Mouse (Mus musculus): Measurements from ENCODE around the gene Rab3ip.

- TF ChIP-seq TCF12 (IDR thresholded peaks at IDR 0.05; ENCODE audit: insufficient read depth, poor library complexity, severe bottlenecking) = no peak
- TF ChIP-seq MAX (IDR thresholded peaks at IDR 0.05; ENCODE audit: low read depth) = no peak
- TF ChIP-seq USF1 (IDR thresholded peaks at IDR 0.05; ENCODE audit: low read depth) = no peak
- no peak for TF ChIP-seq POLR2A (IDR thresholded peaks at IDR 0.05; ENCODE audit: insufficient read length, low read depth)
- TF ChIP-seq REST (IDR thresholded peaks at IDR 0.05; ENCODE audit: insufficient read depth, insufficient read length) = no peak
- no peak for TF ChIP-seq MYOG (IDR thresholded peaks at IDR 0.05; ENCODE audit: control insufficient read depth in 1 of 3, insufficient read depth in 1 of 3, insufficient read length in 2 of 3, low read depth in 2 of 3)
These were observed 18.2 kb upstream of the Rab3ip start for GRCm38 (mm10) chr10:116968741-116969140.
